In the genomic region with DNA sequence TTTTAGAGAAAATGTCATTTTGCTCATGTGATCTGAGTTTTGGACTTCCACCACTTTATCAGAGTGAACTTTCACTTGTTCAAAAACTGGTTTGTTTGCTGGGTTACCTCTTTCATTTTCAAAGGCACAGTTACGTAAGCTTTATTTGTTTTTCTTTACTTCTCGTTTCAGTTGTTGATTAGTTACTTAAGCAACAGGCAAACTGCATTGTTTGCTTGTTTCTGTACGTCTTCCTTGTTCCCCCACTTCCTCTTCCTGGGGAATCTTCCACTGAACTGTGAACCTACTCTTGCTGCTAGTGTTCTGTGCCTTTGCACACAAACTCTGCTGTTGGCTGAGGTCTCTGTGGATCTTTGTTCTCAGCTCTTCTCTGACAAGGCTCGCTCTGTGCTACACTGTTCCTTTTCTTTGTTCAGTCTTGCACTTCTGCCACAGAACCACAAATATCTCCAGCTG, we compare ENCODE assay signal across 7 mouse cellular contexts. TPM values are rescaled to one million over a fixed set of nuclear protein-coding genes. Genes with fewer than 3 reads are reported as not detected.
A peak's percentile ranks its signal among the peaks of the same experiment; 100 is the strongest.
DNase-seq lines count a peak whose midpoint lies in the region; ATAC-seq and TF ChIP-seq lines count a peak whose summit lies in the region.

A gene (plus strand): TSS at position 76 of the 456 bp plus-strand sequence.

- peaks cover 3% of the 10 kb centered on the region for H3K36me3 ChIP-seq in liver, adult 2 months (ENCODE audit: control insufficient read depth, insufficient read depth, low read length)
- no peaks in the 10 kb centered on the region for H3K36me3 ChIP-seq in kidney, adult 2 months (ENCODE audit: control insufficient read depth, insufficient read depth, low read length)
- no peaks in the 10 kb centered on the region for H3K36me3 ChIP-seq in liver, embryonic 14.5 days (replicated peaks; ENCODE audit: control insufficient read depth, insufficient read depth, low read depth)
- H3K36me3 ChIP-seq in stomach, embryonic 15.5 days = no peaks in the 10 kb centered on the region

- TF ChIP-seq CTCF in liver, adult 2 months (IDR thresholded peaks at IDR 0.05; ENCODE audit: low read depth, low read length) = no peak
- TF ChIP-seq CTCF in kidney, adult 2 months (conservative IDR thresholded peaks at IDR 0.05; ENCODE audit: insufficient read depth, insufficient read length, low read depth, low read length) = no peak
- TF ChIP-seq CTCF in liver, embryonic 14.5 days (IDR thresholded peaks at IDR 0.05; ENCODE audit: low read depth) = no peak

- no peaks in the 10 kb centered on the region for H3K27me3 ChIP-seq in liver, adult 2 months (ENCODE audit: control insufficient read depth, insufficient read depth, low read length)
- no peaks in the 10 kb centered on the region for H3K27me3 ChIP-seq in kidney, adult 2 months (replicated peaks; ENCODE audit: control insufficient read depth, insufficient read depth, low read length)
- no peaks in the 10 kb centered on the region for H3K27me3 ChIP-seq in liver, embryonic 14.5 days (ENCODE audit: control insufficient read depth, insufficient read depth, low read length)
- no peaks in the 10 kb centered on the region for H3K27me3 ChIP-seq in stomach, embryonic 15.5 days (replicated peaks)

- peaks cover 13% of the 10 kb centered on the region; the same call in 1 of the 2 replicates for H3K4me1 ChIP-seq in liver, adult 2 months (ENCODE audit: control insufficient read depth, insufficient read depth, low read length)
- H3K4me1 ChIP-seq in kidney, adult 2 months (ENCODE audit: control insufficient read depth, insufficient read depth, low read length) = no peaks in the 10 kb centered on the region
- no peaks in the 10 kb centered on the region; a peak in 1 of 4 replicates for H3K4me1 ChIP-seq in liver, embryonic 14.5 days (replicated peaks; ENCODE audit: control insufficient read depth in 2 of 2, insufficient read depth in 2 of 2, low read length in 1 of 2)
- H3K4me1 ChIP-seq in stomach, embryonic 15.5 days = no peaks in the 10 kb centered on the region

- 2% methylated on average over 4 of the region's 4 CpGs for WGBS in liver, adult 2 months
- WGBS in kidney, adult 2 months = 32% methylated on average over 4 of the region's 4 CpGs
- WGBS in liver, embryonic 14.5 days (ENCODE audit: insufficient replicate concordance) = 27% methylated on average over 4 of the region's 4 CpGs
- WGBS in stomach, embryonic 15.5 days = 48% methylated on average over 4 of the region's 4 CpGs

- DNase-seq in liver, adult 2 months (ENCODE audit: extremely low read depth, low read depth, low spot score) = peak; percentile 98
- DNase-seq in liver = no peak
- peak; percentile 4 to 6 for DNase-seq in frontal cortex, postnatal 14 days (ENCODE audit: low spot score in 2 of 2)
- DNase-seq in kidney, adult 2 months = peak; percentile 29
- DNase-seq in liver, embryonic 14.5 days (ENCODE audit: low read depth in 3 of 3, low spot score in 3 of 3) = peak in 2 of 3 experiments; percentile 16 to 18
- no peak for DNase-seq in spleen, postnatal 10 days (ENCODE audit: low spot score in 2 of 2)

- TF ChIP-seq EP300 in liver, embryonic 14.5 days (IDR thresholded peaks at IDR 0.05; ENCODE audit: low read depth) = no peak

- H3K79me2 ChIP-seq in liver, adult 2 months (ENCODE audit: control insufficient read depth, insufficient read depth, low read length) = no peaks in the 10 kb centered on the region; the same call in 1 of the 2 replicates

- no peaks in the 10 kb centered on the region for H3K9me3 ChIP-seq in liver, embryonic 14.5 days (ENCODE audit: control insufficient read depth, low read length)
- H3K9me3 ChIP-seq in stomach, embryonic 15.5 days = no peaks in the 10 kb centered on the region

- H3K9ac ChIP-seq in liver, adult 2 months (ENCODE audit: low read depth, low read length) = peak within 1 kb of the TSS; percentile 81
- H3K9ac ChIP-seq in liver, embryonic 14.5 days (replicated peaks) = no peak within 1 kb of the TSS
- H3K9ac ChIP-seq in stomach, embryonic 15.5 days = no peak within 1 kb of the TSS

- TF ChIP-seq POLR2A in liver, adult 2 months (IDR thresholded peaks at IDR 0.05; ENCODE audit: extremely low read depth, insufficient read depth, low read length) = no peak
- TF ChIP-seq POLR2A in kidney, adult 2 months (IDR thresholded peaks at IDR 0.05; ENCODE audit: low read depth, low read length) = no peak

- peak within 1 kb of the TSS; percentile 72 for H3K4me3 ChIP-seq in liver, adult 2 months (ENCODE audit: insufficient read depth, low read depth, low read length)
- H3K4me3 ChIP-seq in kidney, adult 2 months (ENCODE audit: insufficient read depth, low read depth, low read length) = peak within 1 kb of the TSS; percentile 23; the same call in 1 of the 2 replicates
- H3K4me3 ChIP-seq in liver, embryonic 14.5 days (ENCODE audit: insufficient read depth in 1 of 2, low read depth in 2 of 2, low read length in 2 of 2) = peak within 1 kb of the TSS; percentile 9 to 19; a peak in 3 of 4 replicates
- no peak within 1 kb of the TSS for H3K4me3 ChIP-seq in stomach, embryonic 15.5 days (replicated peaks)

- peak; percentile 53; the same call in 1 of the 2 replicates for ATAC-seq in liver, embryonic 14.5 days (ENCODE audit: insufficient read depth)
- peak; percentile 47; the same call in 1 of the 2 replicates for ATAC-seq in stomach, embryonic 15.5 days (ENCODE audit: insufficient read depth, low FRiP score, low read depth)

- peak within 1 kb of the TSS; percentile 100 for H3K27ac ChIP-seq in liver, adult 2 months (replicated peaks; ENCODE audit: insufficient read depth, low read depth, low read length)
- H3K27ac ChIP-seq in kidney, adult 2 months (ENCODE audit: insufficient read depth, low read depth, low read length) = peak within 1 kb of the TSS; percentile 13
- peak within 1 kb of the TSS; percentile 56 for H3K27ac ChIP-seq in liver, embryonic 14.5 days
- no peak within 1 kb of the TSS for H3K27ac ChIP-seq in stomach, embryonic 15.5 days

- H3K4me2 ChIP-seq in liver, embryonic 14.5 days (ENCODE audit: low read depth) = peak within 1 kb of the TSS; percentile 31; the same call in 1 of the 2 replicates
- H3K4me2 ChIP-seq in stomach, embryonic 15.5 days = peak within 1 kb of the TSS; percentile 16; the same call in 1 of the 2 replicates

RNA-seq across cellular contexts. Expression of the gene that starts here (rescaled TPM):
- total RNA-seq in liver, adult 2 months (2014; rRNA removed) = 107 and 121 TPM in 2 replicates
- 35.3 and 39.8 TPM in 2 replicates for polyA plus RNA-seq in liver, adult 2 months (2012; rRNA removed)
- polyA plus RNA-seq in kidney, adult 2 months (2012; rRNA removed) = 5.0 and 5.6 TPM in 2 replicates
- polyA plus RNA-seq in liver, embryonic 14.5 days (2012; rRNA removed) = 3.4 and 4.6 TPM in 2 replicates
- 13.9 and 15.7 TPM in 2 replicates for polyA plus RNA-seq in liver, embryonic 14.5 days (2014; fragmentation: Nextera tagmentation; extraction: Ambion mirVana)
- 1.7 and 2.2 TPM in 2 replicates for polyA plus RNA-seq in stomach, embryonic 15.5 days (2015; fragmentation: Nextera tagmentation; extraction: Ambion mirVana)

Comparison
In these comparisons a context has a peak if more than half of its experiments do, and no peak if none do; other contexts are left out.
1. DNase-seq: peak in liver, adult 2 months (single experiment), frontal cortex, postnatal 14 days (2 of 2), kidney, adult 2 months (single experiment) and liver, embryonic 14.5 days (2 of 3); none in liver (single experiment) and spleen, postnatal 10 days (0 of 2).